Mouse (Mus musculus) heart, adult 8-10 months (tissue): ENCODE data around the gene Frs3. TPM values are rescaled to one million over a fixed set of nuclear protein-coding genes. Genes with fewer than 3 reads are reported as not detected.

Experiments used
- DNase-seq: peaks from one replicate; pipeline ENCODE4 v3.0.0; 2022; ENCODE audit warnings: low spot score
- total RNA-seq, 4 experiments: library from RNA; stranded (reverse); gene quantifications; 2 replicates each; pipeline ENCODE4 v1.2.4; 2022

Frs3 gene
- total RNA-seq, 4 experiments from 2014 or later: 4.8 to 7.5 (median 4.9) TPM

DNA sequence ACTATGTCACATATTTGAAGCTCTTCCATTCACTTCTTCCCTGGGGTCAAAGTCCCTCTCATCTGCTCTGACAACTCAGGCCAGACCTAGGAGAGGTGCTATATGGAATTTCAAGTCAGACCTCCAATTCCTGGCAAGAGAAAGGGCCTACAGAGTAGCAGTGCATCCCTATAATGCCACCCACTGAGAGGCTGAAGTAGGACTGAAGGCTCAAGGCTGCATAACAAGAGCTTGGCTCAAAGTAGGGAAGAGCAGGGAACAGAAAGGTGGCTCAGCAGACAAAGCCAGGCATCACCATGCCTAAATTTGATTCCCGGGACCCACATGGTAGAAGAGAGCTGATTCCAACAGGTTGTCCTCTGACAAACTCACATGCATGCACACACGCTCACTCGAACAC, 2.8 kb downstream of the Frs3 start:
- DNase-seq: no peak

DNA sequence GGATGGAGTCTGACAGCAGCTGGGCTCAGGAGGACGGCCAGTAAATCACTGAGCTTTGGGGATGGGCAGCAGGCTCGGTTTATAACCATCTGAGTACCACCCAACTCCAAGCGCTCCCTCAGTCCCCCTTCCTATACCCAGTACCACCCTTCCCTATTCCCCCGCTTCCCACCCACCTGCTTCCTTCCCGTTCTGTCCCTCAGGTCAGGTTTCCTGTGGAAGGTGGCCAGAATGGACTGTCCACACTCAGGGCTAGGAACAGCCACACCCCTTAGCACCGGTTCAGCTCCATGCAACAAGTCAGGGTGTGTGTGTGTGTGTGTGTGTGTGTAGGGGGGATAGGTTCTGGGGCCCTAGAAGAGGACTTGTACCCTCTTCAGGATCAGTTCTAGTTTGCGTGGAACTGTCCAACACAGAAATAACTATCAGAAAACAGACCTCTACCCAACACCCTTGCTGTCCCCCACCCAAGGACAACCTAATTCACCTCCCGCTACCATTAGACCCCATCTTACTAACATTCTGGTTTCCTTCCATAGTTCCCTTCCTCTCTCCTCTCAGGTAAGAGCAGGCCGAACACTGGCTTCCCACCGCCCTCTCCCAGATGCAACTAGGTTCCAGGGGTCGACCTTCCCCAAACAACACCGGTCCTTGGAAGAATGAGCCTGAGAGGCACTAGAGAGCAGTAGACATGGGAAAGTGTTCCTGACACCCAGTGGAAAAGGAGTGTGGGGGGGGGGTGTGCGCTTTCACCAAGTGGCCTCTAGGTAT, 5.0 kb downstream of the Frs3 start:
- DNase-seq: peak; percentile 69

DNA sequence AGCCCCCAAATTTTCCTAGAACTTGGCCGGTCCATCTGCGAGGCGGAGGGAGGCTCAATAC, 5.4 kb downstream of the Frs3 start, which contains the start of gene Gm21981:
Gene Gm21981 (minus strand): TSS at position 14 of the 61 bp plus-strand sequence.
- DNase-seq: no peak

DNA sequence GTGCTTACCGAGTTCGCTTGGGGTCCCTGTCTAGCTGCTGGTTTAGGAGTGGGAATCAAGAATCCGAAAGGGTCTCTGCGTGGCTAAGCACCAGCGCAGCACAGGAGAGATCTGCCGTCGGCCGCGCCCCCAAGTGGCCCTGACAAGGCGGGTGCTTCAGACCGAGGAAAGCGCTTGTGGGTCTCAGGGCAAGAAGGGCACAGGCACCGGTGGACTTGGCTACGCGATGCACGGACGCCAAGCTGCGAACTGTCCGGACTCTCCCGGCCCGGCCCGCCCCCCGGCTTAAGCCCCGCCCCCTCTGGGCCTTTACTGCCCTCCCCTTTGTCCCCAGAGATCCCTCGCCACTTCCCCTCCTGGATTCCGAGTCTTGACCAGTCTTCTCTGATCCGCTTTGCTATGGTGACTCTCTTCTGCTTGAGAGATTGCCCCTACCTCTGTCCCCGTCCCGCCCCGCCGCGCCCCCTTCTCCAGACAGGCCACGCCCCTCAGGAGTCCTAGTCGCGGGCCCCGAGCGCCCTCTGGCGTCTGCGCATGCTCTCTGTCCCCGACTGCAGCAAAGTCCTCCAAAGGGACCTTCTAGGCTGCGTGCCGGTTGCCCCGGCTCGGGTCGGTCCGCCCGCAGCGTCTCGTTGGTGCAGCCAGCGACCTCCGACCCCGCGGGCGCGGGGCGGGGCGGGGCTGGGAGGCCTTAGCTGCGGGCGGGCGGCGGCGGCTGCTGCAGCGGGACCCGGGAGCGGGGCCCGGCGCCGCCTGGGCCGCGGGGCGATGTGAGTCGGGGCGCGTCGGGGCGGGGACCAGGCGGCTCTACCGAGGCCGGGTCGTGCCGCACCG, 5.9 kb downstream of the Frs3 start, which contains the start of gene Prickle4:
Gene Prickle4 (minus strand): TSS at position 234 of the 834 bp plus-strand sequence.
- peak; percentile 96 for DNase-seq

DNA sequence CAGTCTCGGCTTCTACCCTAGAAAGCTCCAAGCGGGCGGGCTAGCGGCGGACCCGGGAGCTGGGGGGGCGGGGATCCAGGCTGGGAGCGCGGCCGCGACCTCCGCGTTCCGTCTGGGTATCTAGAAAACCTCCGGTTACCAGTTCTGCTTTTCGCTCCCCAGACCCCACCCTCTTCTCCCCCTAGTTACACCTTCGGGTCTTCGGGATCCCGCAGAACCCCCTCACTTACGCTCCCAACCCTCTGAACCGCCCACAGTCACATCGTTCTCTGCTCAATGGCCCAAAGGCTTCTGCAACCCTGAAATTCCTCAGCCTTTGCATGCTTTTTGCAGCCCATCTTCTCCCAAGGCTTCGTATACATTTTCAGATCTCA, 6.5 kb downstream of the Frs3 start:
- no peak for DNase-seq

DNA sequence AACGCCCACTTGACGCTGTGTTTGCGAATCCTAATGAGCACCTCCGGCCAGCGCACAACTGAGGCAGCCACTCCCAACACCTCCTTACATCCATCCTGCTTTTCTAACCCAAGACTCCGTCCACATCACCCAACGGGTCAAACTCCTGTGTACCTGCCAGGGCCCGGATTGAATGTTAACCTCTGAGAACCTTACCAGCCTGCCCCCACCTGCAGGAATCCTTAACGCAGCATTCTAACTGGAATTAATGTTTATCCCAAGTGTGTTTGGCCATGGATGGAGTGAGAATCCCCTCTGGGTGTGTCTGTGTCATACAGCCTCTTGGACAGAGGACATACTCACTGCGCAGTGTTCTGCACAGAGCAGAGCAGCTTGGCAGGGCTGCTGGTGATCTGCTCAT, 9.3 kb downstream of the Frs3 start:
- no peak for DNase-seq

DNA sequence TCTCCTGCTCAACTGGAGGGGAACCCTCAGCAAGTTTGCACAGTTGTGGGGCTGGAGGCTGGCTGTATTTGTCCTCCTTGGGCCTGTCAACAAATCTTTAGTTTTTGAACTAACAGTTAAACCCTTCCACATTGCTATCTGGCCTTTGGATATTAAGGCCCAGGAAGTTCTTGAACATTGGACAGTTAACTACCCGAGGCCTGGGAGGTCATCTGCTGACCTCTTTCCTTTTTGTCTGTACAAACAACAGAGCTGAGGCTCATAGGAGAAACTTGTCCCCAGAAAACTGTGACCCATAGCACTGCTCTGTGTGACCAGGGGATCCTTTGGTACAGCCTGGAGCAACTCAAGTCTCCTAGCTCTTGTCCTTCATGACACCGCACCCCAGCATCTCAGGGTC, 10.2 kb downstream of the Frs3 start:
- no peak for DNase-seq

DNA sequence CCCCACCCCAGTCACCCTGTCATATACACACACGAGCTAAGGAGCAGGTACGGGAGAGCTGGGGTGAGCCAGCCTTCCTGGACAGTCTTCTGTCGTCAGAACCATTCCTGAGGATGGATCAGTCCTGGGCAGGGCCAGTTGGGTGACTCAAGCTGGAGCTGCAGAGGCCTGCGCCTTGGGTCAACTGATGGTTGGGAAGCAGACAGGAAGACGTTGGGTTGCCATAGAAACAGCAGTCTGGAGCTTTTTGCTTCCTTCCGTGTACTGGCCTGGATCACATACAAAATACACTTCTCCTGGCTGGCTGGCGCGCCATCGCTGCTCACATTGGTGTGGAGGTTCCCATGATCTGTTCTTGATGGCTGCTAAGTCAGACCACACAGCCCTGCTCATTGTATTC, 13.0 kb downstream of the Frs3 start:
- no peak for DNase-seq

DNA sequence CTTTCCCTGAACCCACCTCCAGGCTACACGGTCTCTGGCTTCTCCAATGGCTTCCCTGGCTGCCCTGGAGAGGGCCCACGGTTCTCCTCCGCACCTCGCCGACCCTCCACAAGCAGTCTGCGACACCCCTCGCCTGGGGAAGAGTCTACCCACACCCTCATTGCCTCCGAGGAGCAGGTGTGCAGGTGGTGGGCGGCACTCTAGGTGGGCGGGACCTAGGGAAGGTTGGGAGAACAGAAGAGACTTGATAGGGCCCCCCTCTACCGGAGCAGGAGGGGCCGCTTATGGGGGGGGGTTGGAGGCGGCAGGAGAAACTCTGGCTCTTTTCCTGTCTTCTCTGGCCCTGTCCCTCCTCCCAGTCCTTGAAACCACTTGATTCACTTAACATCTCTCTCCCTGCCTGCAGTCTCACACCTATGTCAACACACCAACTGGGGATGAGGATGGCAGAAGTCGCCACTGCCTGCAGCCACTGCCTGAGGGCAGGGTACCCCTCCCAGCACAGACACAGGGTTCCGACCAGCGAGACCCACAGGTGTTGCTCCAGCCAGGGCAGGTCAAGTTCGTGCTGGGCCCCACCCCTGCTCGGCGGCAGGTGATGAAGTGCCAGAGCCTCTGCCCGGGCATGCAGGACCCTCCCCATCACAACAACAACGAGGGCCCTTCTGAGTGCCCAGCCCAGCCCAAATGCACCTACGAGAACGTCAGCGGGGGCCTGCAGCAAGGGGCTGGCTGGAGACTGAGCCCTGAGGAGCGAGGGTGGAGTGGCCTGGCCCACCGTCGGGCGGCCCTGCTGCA, 13.9 kb downstream of the Frs3 start:
- DNase-seq: no peak

DNA sequence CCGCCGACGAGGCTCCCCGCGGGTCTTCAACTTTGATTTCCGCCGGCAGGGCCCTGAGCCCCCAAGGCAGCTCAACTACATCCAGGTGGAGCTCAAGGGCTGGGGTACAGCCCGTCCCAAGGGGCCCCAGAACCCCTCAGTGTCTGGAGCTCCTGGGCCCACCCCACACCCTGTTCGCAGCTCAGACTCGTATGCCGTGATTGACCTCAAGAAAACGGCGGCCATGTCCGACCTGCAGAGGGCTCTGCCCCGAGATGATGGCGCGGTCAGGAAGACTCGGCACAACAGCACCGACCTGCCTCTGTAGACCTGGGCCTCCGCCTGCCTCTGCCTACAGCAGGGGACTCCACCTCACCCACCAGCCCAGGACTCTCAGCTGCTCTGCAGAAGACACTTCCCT, 14.7 kb downstream of the Frs3 start:
- no peak for DNase-seq

DNA sequence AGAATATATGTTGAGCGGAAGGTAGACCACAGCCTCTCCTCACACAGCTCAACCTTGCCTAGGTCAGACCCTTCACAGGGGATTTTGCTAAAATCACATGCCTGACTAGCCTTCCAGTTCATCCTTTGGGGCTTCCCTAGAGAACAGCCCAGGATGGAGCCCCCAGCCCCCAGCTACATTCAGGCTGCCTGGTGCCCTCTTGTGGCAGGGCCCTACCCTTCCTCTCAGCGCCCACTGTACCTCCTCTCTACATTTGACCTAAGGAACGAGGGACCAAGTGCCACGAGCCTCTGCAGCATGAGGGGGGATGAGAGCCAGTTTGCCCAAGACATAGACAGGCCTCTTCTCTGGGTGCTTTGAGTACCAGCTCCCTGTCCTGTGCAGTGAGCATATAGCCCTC, 15.9 kb downstream of the Frs3 start:
- no peak for DNase-seq

DNA sequence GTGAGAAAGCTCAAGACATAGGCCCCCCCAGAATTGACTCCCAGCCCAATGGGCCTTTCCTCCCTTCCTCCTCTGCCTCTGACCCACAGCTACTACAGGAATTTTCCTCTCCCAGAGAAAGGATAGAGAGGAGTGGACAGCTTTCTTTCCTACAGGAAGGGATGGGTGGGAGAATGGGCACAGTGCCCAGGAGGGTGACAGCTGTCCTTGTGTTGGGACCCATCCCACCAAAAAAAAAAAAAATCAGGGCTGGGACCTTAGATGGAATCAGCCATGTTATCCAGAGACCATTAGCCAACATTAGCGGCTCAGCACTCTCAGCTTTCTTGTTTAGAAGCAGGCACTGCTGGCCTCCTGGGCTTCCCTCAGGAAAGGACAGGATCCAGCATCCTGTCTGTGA, 17.4 kb downstream of the Frs3 start:
- no peak for DNase-seq

DNA sequence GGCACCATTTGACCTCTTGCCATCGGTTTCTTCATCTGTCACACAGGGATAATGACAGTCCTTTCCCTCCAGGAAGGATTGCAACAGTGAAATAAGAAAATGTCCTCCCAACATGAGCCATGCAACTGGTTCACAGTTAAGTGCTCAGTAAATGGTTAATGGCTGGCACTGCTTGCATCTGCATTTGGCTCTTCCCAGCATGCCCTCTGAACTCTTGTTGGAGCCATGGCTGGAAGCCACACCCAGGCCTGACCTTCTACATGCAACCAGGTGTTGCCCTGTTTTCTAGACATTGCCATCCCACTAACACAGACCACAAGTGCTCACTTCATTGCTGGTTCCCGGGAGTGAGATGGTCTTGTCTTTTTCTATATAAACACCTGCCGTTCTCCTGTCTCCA, 19.1 kb downstream of the Frs3 start:
- DNase-seq: no peak

DNA sequence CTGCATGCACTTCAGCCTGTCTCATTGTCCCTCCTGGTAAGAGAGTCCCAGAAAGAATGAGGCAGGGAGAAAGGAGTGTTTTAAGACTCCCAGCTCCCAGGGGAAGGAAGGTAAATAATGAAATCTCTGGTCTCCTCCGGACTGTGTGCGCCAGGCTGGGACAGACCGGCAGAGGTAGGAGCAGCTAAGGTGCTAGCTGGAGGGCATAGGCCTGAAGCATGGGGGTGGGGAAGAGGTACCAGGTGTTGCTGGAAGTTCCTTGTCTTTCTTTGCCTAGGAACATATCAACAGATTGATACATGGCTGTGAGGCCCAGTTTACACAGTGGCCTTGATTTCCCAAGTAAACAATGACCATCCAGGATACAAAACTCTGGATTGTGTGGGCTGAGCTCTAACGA, 20.1 kb downstream of the Frs3 start:
- no peak for DNase-seq

DNA sequence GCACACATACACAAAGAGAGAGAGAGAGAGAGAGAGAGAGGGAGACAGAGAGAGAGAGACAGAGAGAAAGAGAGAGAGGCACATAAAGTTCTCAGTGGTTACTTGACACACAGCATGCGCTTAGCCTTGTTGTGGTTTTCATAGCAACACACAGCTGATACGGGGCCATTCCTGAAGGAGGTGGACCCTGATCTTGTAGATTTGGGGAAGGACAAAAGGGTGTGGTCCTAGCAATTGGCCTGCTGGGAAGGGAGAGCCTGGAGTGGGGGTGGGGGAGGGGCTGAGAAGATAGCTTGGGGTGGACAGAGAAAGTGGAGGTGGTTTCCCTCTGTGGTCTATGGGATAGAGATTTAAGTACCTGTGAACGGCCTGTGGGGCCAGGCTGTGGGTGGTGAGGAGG, 21.2 kb downstream of the Frs3 start:
- no peak for DNase-seq

DNA sequence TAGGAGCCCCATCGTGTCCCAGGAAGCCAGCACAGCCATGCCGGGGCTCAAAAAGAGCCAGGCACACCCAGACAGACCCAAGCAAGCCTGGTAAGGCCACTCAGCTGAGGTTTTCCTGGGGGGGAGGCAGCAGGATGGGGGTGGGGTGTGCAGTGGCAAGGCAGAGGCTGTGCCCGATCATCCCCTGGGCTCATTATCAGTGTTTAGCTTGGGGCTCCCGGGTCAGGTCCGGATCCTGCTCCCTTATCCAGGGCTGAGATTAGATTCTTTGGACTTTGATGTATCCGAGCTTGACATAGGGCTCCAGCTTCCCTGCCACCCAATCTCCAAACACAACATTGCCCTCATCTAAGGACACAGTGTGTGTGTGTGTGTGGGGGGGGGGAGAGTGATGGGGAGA, 23.1 kb downstream of the Frs3 start:
- no peak for DNase-seq

DNA sequence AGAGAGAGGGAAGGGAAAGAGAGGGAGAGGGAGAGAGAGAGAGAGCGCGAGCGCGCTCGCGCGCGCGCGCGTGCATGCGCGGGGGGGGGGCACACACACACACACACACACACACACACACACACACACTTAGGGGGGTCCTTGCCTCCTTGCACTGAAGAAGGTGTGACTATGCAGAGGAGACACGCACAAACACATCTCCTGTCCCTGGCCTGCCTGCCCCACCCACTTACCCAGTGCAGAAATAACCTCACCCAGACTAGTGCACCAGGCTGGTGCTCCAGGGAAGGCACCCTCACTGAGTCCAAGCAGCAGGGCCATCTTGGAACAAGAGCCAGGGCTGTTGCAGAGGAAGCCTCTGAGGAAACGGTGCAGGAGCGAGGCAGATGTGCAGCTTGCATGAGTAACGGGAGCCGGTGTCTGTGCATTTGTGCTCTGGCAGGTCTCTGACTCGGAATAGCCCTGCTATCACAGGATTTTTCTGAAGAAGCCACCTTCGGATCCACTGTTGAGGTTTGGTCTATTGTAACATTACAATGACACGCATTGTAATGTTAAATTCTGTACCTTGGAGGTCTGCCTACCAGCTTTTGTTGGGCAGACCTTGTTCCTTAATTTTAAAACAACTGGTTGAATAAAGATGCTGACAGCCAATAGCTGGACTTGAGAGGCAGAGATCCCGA, 24.2 kb downstream of the Frs3 start:
- no peak for DNase-seq

DNA sequence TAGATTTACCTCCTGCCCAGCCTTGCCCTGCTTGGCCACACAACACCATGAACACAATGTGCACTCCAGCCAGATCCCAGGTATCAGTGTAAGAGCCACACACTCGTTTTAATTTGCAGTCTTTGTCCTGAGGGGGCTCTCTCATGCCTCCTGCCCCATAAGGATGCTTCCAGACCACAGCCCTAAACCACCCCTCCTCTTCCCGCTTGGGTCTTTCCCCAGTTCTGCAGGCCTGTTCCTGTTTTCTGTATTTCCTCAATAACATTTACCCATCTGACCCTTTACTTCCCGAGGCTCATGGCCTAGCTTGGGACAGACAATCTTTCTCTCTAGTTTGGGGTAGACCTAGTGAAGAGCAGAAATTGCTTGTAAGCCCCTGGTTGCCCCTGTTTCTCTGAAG, 26.2 kb downstream of the Frs3 start:
- no peak for DNase-seq

DNA sequence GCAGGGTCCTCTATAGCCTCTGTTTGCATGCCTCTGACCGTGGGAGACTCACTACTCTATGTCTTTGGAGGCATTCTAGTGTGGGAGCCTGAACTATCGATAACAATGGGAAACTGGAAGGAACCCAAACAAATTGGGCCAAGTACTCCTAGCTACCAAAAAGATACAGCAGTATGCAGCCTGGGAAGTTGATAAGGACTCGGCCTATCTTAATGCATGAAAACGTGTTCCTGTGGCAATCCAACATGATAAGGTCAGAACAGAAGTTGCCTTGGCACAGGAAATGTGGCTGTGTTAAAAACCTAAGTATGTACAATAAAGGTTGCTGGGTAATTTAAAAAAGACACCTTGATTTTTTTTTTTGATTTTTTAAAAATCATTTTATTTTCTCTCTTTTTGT, 32.4 kb downstream of the Frs3 start:
- DNase-seq: no peak

DNA sequence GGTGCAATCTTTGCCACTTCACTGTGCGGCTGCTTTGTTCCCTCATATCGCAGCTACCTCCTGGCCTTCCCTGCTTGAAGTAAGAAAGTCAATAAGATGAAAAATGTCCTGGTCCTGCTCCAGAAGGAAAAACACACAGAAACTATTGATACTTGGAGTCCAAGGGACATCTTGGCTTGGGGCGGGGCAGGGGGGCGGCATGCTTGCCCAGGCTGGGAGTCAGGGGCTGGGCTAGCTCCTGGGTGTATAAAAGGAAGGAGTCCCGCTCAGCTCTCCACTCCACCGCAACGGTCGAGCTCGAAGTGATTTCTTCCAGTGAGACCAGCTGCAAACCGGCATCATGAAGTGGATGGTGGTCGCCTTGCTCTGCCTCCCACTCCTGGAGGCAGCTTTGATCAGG, 37.7 kb downstream of the Frs3 start, which contains the start of gene Pgc:
Gene Pgc (plus strand): TSS at position 277 of the 400 bp plus-strand sequence.
- DNase-seq: no peak

DNA sequence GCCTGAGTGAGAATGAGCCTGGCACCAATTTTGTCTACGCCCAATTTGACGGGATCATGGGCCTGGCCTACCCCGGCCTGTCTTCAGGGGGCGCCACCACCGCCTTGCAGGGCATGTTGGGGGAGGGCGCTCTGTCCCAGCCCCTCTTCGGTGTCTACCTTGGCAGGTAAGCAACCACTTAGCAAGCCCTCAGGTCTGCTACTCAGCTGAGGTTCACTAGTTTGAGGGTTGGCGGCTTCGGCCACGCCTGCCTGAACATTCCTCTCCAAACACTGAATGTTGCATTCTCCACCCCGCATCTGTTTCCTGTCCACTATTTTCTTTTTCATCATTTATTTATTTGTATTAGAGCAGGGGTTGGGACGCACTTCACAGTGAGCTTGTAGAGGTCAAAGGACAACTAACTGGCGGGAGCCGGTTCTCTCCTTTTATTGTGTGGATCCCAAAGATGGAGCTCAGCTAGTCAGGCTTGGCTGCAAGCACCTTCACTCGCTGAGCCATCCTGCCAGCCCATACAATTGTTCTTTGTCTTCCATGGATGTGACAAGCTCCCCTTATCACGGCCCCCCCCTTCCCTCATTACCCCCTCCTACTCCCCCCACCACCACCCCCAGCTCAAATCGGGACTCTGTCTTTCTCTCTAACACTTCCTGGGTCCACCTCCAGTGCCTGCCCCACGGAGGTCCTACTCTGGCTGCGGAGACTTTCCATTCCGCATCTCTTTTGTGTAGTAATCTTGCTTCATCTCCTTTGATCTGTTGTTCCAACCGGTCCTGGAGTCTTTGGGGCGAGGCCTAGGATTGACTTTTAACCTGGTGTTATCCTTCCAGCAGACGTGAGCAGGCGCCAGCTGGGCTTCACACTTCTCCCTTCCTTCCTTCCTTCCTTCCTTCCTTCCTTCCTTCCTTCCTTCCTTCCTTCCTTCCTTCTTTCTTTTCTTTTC, 42.1 kb downstream of the Frs3 start:
- DNase-seq: no peak
